Mouse (Mus musculus) Muller cell, postnatal 12 days (primary cell): ENCODE results near the gene Dpp9.

Experiments
- DNase-seq: peaks from one replicate; pipeline ENCODE4 v3.0.0-alpha.2; 2015; ENCODE audit errors: inconsistent ontology term

The Dpp9 gene

DNA sequence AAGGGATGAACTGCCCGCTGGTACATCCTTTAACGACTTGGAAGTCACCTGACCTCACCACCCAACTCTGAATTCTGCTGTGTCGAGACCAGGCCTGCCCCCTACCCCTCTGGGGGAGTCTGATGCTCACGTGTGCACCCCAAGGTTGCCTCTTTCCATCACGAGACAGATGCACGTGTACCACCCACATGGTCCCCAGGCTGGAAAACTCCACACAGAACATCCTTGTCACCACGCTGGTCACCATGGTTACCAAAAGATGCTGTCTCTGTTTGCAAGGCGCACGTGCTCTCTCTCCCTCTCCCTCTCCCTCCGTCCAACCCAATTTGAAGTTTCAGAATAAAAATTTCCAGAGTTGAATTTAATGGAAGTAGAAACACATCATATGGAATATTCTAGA is 11.2 kb upstream of the Dpp9 start:
- no peak for DNase-seq

DNA sequence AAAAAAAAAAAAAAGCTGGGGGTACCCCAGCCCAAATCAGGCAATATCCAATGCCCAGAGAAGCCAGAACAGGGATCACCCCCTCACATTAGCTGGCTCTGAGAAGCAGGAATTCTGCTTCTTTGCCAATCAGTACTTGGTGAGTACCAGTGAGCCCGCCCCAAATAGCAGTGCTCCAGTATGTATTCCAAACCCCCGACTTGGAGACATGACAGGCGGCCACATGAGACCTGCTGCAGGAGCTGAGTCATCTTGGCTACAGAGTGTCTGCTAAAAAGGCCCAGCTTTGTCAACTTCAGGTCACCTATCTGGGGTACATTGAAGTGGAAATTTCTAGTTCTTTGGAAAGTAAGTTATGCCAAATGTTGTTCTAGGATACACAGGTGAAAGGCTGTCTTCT is 7.9 kb upstream of the Dpp9 start:
- no peak for DNase-seq

DNA sequence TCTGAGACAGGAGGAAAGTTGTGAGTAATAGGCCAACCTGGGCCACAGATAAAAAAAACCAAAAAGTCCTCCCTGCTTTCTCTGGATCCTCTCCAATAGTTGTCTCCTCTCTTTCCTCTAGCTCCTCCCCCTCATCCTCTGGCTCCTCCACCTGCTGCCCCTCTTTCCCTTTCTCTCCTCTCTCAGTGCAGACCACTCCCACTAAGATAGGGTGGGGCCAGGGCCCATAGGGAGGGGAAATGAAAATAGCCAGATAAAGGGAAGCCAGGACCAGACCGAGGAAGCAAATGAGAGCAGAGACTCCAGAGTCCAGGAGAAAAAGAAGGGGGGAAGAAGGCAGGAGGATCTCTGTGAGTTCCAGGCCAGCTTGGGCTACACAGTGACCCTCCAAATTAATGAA is 6.2 kb upstream of the Dpp9 start:
- DNase-seq: no peak

DNA sequence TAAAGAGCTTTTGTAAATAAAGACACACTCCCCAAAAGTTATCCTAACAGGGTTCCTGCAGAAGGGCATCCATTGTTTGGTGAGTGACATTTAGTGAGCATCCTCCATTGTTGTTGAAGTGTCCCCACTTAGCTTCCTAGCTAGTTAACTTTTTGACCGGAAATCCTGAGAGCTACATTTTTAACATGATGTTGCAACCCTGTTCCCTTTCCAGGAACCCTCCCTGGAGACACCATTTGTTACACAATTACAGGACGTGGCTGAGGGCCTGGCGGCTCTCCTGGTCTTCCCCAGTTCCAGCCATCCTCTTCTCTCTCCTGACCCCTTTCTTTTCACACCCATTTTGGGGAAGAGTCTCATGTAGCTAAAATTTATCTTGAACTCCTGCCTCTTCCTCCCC is 1.1 kb upstream of the Dpp9 start:
- no peak for DNase-seq

DNA sequence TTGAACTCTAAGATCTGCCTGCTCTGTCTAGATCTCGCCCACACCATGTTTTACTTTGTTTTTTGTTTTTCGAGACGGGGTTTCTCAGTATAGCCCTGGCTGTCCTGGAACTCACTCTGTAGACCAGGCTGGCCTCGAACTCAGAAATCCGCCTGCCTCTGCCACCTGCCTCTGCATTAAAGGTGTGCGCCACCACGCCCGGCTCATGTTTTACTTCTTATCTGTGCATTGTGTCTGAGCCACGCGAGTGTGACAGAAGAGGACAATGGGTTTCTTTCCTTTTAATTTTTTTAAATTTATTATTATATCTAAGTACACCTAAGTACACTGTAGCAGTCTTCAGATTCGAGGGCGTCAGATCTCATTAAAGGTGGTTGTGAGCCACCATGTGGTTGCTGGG is 546 bp upstream of the Dpp9 start:
- DNase-seq: no peak

DNA sequence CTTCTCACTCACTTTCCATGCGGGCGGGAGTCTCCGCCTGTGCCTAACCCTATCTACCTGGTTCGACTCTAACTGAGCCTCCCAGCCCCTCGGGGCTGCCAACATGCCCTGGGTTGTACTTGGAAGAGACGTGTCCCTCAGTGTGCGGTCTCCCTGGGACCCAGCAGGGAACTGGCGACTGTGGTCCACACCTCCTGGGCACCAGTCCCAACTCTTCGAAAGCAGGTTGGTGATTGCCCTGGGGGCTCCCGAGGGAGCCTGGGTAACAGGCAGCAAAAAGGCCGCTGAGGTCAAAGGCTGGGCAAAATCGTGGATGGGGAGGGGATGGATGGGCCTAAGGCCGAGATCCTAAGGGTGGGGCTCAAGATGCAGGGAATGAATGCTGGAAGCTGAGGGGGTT is 1.0 kb downstream of the Dpp9 start:
- DNase-seq: no peak

DNA sequence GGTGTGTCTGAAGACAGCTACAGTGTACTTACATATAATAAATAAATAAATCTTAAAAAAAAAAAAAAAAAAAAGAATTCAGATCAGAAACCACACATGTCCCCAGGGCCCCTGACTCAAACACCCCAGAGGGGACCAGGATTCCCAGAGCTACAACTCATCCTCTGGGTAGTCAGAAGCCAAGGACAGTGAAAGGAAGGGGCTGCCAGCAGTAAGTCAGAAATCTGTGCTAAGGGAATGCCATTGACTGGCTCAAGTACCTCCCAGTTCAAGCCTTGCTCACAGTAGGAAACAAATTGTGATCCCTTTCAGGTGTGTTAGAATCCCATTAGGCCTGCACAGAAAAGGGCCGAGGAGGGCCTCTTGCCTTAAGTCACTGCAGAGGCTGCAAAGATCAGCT is 4.5 kb downstream of the Dpp9 start:
- DNase-seq: no peak

DNA sequence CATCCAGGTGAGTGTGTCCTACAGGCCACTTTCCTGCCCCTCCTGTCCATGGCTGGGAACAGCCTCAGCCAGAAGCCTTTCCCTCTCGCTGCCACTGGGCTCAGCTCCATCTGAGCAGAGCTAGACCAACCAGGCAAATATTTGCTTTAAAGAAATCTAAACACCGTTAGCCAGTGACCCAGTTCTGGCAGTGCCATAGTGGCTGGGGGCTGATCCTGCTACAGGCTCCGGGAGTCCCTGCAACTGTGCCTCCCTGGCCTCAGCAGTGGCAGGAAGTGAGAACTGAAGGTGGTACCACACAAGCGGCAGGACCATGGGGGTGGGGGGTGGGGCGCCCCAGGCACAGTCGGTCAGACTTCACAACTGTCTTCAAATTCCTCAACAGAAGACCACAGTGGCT is 6.0 kb downstream of the Dpp9 start:
- DNase-seq: no peak

DNA sequence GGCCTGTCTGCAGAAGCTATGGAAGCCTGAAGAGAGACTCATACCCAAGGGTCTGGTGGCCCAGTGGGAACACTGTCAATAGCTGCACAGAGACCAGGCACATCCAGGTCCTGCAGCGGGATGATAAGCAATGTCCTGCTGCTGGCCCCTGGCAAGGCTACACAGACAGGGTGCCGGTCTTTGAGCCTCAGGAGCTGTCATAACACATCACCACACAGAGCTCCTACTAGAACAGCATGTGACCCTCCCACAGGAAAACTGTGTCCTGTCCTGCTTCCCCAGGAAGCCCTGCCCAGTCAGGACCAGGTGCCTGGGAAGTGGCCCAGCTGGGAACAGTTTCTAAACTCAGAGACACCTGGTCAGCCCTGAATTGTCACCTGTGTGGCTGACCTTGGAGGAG is 7.6 kb downstream of the Dpp9 start:
- DNase-seq: no peak

DNA sequence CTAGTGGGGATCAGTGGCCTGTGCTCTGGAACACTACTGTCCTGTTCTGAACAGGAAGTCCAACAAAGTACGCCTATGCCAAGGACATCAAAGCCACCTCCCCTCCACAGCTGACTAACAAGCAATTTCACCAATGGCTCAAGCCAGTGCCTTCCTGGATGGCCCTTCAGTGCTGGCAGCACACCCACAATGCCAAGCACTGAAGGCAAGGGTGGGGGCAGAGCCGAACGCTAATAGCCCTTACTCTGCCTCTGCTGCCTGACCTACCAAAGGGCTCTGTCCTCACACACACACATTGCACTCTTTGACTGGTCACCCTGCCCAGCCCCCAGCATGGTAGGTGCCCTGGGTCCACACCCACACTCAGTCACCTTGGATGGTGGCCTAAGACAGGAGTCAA is 9.9 kb downstream of the Dpp9 start:
- DNase-seq: no peak

DNA sequence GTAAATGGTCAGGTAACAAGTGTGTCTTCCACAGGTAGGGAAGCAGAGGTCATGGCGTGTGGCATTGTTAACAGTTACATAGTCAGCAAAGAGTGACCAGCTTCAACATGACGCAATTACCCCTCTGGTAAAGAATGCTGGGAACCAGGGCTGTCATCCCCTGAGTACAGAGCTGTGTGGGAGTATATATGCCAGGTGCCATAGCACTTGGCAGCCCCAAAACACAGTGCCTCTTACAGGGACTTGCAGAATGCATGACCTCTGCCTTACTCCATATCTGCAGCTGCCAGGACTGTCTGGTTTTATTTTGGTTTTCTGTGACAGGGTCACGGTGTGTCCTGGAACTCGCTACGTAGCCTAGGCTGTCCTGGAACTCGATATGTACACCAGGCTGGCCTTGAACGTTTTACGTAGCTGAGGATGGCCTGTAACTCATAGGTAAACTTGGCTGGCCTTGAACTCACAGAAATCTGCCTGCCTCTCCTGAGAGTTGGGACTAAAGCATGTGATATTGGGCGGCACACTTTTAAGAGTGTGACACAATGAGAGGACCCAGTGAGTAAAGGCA is 10.7 kb downstream of the Dpp9 start:
- no peak for DNase-seq

DNA sequence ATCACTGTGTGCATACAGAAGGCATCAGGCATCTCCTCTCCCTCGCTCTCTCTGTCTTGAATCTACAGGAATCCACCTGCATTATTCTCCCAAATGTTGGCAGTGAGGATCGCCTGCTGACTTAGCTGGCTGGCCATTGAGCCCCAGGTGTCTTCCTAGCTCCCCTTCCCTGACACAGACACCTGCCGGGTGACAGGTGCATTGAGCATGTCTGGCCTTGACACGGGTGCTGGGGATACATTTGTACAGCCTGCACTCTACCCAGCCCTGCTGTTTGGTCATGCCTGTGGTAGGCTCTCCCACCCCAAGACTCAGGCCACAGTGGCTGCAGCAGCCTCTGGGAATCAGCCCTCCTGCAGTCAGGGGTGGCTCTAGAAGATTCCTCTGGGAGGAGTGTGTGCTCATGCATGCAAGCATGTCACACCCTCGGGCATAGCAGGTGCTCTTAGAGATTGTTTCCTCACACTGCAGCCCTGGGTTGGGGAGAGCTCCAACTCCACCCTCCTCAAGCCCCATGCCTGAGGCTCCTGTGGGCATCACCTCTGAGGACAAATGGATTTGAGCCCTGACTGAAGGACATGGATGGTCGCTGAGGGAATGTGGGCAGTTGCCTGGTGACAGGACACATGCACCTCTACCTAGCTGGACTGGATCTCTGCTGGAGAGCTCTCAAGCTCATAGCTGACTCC is 11.6 kb downstream of the Dpp9 start:
- DNase-seq: no peak

DNA sequence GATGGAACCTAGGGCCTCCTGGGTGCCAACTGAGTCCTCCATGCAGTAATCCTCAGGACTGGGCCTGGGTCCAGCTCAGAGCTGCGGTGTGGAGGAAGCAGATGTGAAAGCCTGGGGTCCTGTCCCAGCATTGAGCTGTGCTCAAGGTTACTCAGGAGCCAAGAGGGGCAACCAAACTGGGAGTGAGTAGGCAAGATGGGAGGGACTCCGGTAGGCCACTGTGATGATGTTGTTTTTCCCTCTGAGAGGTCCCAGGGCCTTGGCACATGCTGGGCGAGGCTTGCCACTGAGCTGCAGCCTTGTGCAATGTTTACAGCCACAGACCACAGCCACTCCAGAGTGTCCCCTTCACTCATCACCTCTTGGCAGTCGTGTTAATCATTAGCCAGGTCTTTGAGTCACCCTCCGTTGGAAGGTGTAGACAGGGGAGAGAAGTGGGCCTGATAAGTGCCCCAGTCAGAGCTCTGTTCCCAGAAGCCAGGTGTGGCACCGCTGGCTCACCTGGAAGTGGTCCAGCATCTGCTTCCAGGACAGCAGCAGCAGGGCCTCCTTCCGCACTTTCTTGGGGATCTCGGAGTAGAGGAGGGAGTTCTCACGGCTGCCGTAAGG is 12.3 kb downstream of the Dpp9 start:
- no peak for DNase-seq

DNA sequence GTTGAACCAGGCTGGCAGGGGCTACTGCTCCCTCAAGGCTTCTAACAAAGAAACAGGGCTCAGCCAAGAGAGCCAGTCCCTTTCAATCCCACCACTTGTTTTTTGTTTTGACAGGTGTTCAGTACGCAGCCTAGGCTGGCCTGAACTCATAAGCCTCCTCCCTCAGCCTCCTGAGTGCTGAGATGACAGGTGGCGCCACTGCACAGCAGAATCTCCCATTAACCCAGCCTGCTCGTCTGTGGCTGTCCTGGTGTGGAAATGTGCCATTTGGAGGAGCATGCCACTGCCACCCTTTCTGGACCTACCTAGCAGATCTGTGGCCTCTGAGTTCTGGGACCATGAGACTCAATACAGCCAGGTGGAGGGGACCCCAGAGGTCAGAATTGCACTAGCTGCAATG is 15.0 kb downstream of the Dpp9 start:
- no peak for DNase-seq

DNA sequence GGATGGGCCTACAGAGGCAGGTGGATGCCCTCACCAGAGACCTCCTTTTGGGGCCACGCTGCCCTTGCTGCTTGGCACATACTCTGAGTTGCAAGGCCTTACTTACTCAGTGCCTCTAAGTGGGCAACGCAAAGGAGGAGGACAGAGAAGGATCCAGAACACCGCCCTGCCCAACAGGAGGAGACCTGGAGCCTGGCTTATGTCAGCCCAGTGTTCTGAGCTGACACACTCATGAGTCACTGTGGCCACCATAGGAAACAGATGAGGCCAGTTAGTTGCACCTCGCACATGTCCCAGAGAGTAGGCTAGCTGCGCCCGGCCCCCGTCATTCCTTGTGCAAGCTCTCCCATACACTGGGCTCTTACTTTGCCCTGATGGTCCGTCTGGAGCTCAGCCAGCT is 16.2 kb downstream of the Dpp9 start:
- DNase-seq: no peak

DNA sequence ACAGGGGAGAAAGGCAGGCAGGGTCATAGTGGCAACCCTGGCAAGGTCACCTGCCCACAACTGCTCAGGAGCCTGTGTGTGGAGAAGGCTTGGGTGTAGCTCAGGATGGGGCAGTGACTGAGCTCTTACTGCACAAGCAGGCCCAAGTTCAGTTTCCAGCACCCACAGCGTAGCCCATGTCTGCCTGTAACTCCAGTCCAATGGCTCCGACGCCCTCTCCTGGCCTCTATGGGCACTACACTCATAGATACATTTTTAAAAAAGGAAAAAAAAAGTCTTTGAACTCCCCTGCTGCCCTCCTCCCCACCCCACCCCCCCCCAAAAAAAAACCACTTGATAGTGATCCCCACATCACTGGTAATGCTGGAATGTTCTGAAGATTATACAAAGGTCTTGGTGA is 17.1 kb downstream of the Dpp9 start:
- no peak for DNase-seq

DNA sequence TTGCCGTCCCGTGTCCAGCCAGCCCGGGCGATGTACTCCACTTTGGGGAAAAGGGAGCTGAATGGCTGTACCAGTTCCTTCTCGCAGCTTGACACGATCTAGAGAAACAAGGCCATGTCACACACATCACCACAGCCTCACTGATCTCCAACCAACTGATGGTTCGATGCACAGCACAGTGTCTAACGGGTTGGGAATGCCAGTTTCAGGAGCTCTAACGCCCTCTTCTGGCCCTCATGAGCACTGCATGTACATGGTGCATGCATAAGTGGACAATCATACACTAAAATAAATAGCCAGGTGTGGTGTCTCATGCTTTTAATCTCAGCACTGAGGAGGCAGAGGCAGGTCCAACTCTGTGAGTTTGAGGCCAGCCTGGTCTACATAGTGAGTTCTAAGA is 18.1 kb downstream of the Dpp9 start:
- DNase-seq: no peak

DNA sequence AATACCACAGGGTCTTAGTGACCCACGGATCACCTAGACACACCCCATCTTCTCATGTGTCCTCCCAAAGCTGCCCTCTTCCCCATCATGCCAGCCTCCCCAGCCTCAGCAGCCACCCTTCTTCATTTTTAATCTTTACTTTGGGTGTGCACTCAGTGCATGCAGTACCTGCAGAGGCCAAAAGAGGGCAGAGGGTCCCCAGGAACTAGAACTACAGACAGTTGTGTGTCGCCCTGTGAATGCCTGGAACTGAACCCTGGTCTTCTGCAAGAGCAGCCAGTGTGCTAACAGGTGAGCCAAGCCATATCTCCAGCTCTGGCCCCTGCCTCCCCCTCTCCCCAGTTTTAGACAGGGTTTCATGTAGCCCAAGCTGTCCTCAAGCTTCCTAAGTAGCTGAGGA is 21.8 kb downstream of the Dpp9 start:
- no peak for DNase-seq

DNA sequence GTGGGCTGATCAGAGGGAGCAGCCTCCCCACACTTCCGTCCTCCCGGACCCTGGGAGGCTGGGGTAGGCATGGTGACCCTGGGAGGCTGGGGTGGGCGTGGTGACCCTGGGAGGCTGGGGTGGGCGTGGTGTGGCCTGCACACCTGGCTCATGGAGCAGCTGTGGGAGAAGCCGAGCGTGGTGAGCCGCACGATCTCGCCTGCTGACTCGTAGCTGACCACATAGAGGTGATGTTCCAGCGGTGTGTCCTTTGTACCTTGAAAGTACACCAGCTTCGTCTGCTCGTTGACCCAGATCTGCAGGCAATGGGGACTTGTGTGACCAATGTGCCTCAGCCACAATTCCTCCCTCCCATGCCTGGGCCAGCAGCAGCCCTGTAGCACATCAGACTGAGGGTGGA is 23.9 kb downstream of the Dpp9 start:
- no peak for DNase-seq

DNA sequence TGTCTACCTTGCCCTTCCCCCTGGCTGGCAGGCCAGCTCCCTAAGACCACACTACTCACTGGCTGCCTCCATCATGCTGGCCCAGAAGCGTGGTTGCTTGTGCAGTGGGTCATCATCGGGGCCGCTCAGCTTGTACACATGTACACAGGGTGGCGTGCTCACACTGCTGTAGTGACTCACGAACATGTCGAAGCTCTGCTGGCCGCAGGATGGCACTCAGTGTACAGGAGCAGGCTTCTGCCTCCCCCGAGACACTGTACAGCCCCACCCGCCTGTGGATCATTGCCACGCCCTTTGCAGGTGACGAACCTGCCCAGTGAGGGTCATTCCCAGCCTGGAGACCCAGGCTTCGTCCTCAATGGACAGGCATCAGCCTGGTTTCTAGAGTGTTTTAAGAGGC is 24.3 kb downstream of the Dpp9 start:
- DNase-seq: no peak

DNA sequence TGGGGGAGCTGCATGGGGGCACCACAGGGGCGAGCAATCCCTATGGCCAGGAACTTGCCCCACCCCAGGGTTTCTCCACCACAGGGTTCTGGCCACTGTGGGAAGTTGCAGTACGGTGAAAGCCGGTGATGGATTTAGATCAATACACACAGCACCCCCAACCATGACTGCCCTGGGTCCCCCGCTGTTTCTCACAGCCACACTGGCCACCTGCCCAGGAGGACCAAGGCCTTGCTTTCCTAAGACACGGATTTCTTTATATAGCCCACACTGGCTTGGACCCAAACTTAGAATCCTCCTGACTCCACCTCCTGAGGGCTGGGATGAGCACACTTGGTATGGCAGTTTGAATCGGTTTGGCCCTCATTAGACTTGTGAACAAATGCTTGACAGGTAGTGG is 27.4 kb downstream of the Dpp9 start:
- no peak for DNase-seq

DNA sequence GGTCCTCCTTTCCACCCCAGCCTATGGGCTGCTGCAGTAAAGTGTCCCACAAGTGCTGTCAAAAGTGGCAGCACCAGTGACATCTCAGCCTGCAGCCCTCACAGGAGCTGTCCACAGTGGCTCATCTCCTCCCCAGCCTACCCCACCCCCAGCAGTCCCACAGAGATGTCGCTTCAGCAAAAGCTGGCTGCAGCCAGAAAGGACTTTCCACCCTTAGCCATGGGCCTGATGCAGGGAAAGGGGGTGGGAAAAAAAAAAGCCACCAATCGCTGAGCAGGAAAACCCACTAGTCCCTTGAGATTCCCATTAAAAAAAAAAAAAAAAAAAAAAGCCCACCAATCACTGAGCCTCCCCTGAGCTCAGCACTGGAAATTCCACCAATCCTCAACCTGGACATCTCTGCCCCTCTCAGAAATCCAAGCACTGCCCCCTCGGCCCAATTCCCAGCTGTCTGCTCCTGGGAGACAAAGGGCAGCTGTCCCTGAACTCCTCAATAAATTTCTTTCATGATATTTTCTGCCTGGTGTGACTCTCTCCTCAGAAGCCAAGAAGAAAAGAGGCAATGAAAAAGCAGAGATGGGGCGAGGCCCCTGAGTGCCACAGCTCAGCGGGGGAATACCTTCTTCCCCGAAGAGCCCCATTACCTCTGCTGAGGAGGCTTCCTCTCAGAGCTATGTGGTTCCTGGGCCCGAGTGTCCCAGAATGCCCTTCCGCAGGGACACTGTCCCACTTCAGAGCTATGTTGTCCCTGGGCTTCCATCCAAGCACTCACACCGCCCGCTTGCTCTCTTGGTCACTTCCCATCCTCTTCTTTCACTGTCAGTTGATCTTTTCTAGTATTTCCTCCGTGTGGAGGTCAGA is 33.2 kb downstream of the Dpp9 start:
- DNase-seq: peak; percentile 87

DNA sequence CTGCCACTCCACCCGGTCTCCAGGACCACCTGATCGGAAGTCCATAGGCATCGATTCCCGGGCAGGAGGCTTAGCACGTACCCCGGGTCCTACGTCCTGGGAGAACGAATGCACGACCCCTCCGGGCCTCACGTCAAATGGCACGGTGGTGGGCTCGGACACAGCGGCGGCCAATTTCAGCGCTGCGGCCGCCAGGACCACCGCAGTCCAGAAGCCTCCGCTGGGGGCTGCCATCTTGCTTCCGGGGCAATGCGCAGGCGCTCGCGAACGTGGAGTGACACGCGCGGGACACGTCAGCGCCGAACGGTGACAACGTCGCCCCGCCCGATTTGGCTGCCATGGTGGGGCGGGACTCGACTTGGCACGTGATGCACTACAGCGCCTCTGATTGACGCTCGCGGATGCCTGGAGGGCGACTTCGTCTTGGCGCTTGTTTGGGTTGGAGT is 35.0 kb downstream of the Dpp9 start, which contains the start of gene Mydgf:
Gene Mydgf, minus strand, starts transcription at position 263 of the 446 bp plus-strand sequence.
- DNase-seq: peak; percentile 94
